Mouse (Mus musculus): ENCODE results near the gene Pigk.

GRCm38 (mm10) chr3:152932096-152932495 is 218.2 kb downstream of the Pigk start:
- TF ChIP-seq EP300 (IDR thresholded peaks at IDR 0.05; ENCODE audit: low read depth) (no peak), CTCF (IDR thresholded peaks at IDR 0.05; ENCODE audit: low read depth) (no peak)
